Mouse (Mus musculus) stomach, postnatal 0 days (tissue): ENCODE measurements around the gene Lsm8.

Experiments used
- CTCF ChIP-seq: IDR thresholded peaks from 2 replicates; pipeline ENCODE4 v1.5.1; 2016; ENCODE audit warnings: antibody characterized with exemption, low read depth, mild to moderate bottlenecking, moderate library complexity
- EP300 ChIP-seq: optimal IDR thresholded peaks from 2 replicates; pipeline ENCODE3; 2016; ENCODE audit warnings: antibody characterized with exemption

DNA sequence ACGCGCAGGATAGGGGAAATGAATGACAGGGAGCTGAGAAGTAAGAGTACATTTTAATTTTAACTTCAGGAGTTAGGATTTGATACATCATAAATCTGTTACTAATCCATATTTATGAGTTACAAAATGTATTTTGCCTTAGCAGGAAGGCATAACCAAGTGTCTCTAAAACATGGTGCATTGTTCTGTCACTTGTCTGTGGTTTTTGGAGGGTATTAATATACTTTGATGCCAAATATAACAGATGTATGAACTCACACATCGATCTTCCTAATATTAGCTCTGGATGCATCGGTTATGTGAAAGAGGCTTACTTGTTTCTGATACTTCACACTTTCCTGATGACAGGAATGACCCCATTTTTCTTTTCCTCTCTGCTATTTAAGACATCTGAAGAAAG lies 28.1 kb upstream of the Lsm8 start:
- no peak for TF ChIP-seq EP300
- TF ChIP-seq CTCF: no peak
